Mouse (Mus musculus) forebrain, embryonic 11.5 days (tissue): ENCODE measurements around the gene Cog4. TPM values are rescaled to one million over a fixed set of nuclear protein-coding genes. Genes with fewer than 3 reads are reported as not detected.
"Not testable (repeated sequence)": the region's sequence is repeated elsewhere in the genome, so short reads cannot be mapped to it uniquely, and the experiment has no call there.

Experiments
- ATAC-seq: fragments of 200-750 bp; cut with Nextera tagmentation; replicated peaks from 2 replicates; pipeline ENCODE4 v1.8.0; 2017; ENCODE audit warnings: moderate TSS enrichment; ENCODE audit not compliant: low FRiP score
- DNase-seq: peaks from one replicate; pipeline ENCODE4 v3.0.0-alpha.2; 2017; ENCODE audit warnings: low spot score
- H3K27ac ChIP-seq: fragments of 300-500 bp; sonication (generic); 2 replicates; pipeline ENCODE4 v1.5.1; 2014; ENCODE audit warnings: low read depth, low read length
- H3K27me3 ChIP-seq: fragments of 300-500 bp; sonication (generic); 2 replicates; pipeline ENCODE4 v1.6.1; 2014; ENCODE audit warnings: mild to moderate bottlenecking, low read length, mixed read lengths; ENCODE audit not compliant: control insufficient read depth, insufficient read depth
- H3K36me3 ChIP-seq: fragments of 300-500 bp; sonication (generic); 2 replicates; pipeline ENCODE4 v1.6.1; 2014; ENCODE audit warnings: mild to moderate bottlenecking, low read length, moderate library complexity, mixed read lengths; ENCODE audit not compliant: control insufficient read depth, insufficient read depth
- H3K4me1 ChIP-seq: fragments of 300-500 bp; sonication (generic); replicated peaks from 2 replicates; pipeline ENCODE4 v1.6.1; 2014; ENCODE audit warnings: low read length, mixed read lengths; ENCODE audit not compliant: control insufficient read depth, insufficient read depth
- H3K4me2 ChIP-seq: fragments of 300-500 bp; sonication (generic); 2 replicates; pipeline ENCODE4 v1.6.1; 2014; ENCODE audit warnings: low read depth, mild to moderate bottlenecking, low read length, moderate library complexity, mixed read lengths; ENCODE audit not compliant: severe bottlenecking
- H3K4me3 ChIP-seq: fragments of 300-500 bp; sonication (generic); 2 replicates; pipeline ENCODE4 v1.5.1; 2014; ENCODE audit warnings: low read depth, low read length
- H3K9ac ChIP-seq: fragments of 300-500 bp; sonication (generic); 2 replicates; pipeline ENCODE4 v1.6.1; 2014; ENCODE audit warnings: low read length
- H3K9me3 ChIP-seq: fragments of 300-500 bp; sonication (generic); 2 replicates; pipeline ENCODE4 v1.6.1; 2016; ENCODE audit warnings: low read length, mixed read lengths; ENCODE audit not compliant: control insufficient read depth
- WGBS: fragments of 180-500 bp; shearing (Covaris S2); extraction: QIAGEN DNeasy Blood & Tissue Kit; methylation state at CpG from one replicate; pipeline ENCODE4 v1.1.7; 2014; 5-methylcytosine and 5-hydroxymethylcytosine counted together
- polyA plus RNA-seq: library from polyadenylated mRNA; unstranded; fragments of >200 nt; fragmentation: Nextera tagmentation; extraction: Ambion mirVana; gene quantifications from 2 replicates; pipeline ENCODE4 v1.2.1, GENCODE M21; 2014

Cog4 gene
- polyA plus RNA-seq, 1 experiment from 2014 or later = 63.9 TPM

DNA sequence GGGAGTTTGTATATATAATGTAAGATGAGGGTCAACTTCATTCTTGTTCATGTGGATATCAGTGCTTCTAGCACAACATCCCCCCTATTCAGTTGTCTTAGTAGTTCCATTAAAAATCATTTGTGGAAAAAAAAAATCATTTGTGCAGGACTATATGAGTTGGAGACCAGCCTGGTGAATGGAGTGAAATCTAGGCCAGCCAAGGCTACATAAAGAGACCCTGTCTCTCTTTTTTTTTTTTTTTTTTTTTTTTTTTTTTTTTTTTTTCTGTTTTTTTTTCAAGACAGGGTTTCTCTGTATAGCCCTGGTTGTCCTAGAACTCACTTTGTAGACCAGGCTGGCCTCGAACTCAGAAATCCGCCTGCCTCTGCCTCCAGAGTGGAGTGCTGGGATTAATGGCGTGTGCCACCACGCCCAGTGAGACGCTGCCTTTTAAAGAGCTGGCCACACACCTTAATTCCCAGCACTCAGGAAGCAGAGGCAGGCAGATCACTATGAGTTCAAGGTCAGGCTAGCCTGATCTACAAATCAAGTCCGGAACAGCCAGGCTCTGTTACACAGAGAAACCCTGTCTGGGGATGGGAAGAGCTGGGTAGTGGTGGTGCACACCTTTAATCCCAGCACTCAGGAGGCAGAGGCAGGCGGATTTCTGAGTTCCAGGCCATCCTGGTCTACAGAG, 15.1 kb downstream of the Cog4 start:
- H3K27me3 ChIP-seq, H3K4me1 ChIP-seq, H3K27ac ChIP-seq, ATAC-seq, H3K9ac ChIP-seq, H3K9me3 ChIP-seq, H3K4me3 ChIP-seq, H3K36me3 ChIP-seq, DNase-seq, H3K4me2 ChIP-seq: not testable (repeated sequence)
- WGBS = 97% methylated on average over 7 of the region's 7 CpGs

DNA sequence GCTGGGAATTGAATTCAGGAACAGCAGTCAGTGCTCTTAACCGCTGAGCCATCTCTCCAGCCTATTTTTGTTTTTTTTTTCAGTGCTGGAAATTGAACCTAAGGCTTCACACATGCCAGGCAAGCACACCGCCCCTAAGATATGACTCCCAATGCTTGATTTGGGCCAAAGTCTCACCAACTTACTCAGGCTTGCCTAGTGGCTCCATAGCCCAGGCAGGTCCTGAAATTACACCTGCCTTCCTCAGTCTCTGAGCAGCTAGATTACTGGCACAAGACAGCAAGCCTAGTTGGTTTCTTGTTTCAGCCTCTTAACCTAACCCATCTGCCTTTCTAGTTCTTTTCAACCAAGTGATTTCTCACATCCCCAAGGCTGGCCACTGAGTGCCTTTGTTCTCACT, 24.1 kb downstream of the Cog4 start:
- Histone ChIP-seq H3K4me2 (no peak overlapping the region), H3K4me3 (no peak overlapping the region), H3K4me1 (no peaks in the 10 kb centered on the region), H3K27ac (no peak overlapping the region), H3K36me3 (peaks cover 6% of the 10 kb centered on the region), H3K9ac (no peak overlapping the region), H3K9me3 (no peaks in the 10 kb centered on the region), H3K27me3 (no peaks in the 10 kb centered on the region)
- no peak for DNase-seq
- 93% methylated on average over 2 of the region's 2 CpGs for WGBS
- ATAC-seq = no peak

DNA sequence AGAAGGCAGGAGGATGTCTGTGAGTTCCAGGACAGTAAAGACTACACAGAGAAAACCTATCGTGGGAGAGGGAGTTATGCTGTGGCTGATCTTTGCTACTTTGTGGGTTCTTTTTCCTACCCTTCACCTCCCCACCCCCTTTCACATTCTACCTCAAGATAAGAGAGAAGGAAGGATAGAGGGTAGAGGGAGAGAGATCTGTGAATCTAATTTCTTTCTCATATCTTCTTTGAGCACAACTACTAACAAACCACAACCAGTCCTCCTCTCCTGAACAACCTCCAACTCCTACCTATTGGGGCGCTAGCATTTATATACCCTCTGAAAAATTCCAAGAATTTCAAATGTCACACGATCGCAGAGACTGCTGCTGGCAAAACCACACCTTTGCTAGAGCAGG, 31.5 kb downstream of the Cog4 start:
- Histone ChIP-seq H3K9me3 (no peaks in the 10 kb centered on the region), H3K4me3 (no peak overlapping the region), H3K4me1 (no peaks in the 10 kb centered on the region), H3K9ac (no peak overlapping the region), H3K36me3 (peaks cover 22% of the 10 kb centered on the region), H3K4me2 (no peak overlapping the region), H3K27me3 (no peaks in the 10 kb centered on the region), H3K27ac (no peak overlapping the region)
- DNase-seq = no peak
- no peak for ATAC-seq
- WGBS = 85% methylated on average over 4 of the region's 4 CpGs

DNA sequence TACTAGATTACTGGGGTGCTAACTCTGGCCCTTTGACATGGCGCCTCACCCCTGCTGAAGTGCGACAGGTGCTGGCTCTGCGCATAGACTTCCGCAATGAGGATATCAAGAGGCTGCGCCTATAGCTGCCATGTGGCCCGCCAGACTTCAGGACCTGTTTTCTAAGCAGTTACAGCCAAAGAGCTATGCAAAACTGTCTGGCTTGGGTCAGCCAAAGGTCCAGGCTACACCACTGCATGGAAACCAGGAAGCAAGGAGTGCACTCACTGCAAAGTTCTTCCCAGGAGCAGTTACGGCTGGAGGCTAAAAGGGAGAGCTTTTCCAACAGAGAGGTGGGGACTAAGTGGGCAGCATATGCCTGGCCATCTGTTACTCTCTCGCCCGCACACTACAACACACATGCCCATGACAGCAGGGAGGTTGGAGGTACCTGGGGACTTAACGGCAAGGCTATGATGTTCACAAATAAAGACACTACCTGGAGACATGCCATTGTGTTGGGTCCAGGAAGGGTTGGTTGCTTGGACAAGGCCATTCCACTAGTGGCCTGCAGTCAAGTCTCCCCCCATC, 35.4 kb downstream of the Cog4 start:
- Histone ChIP-seq H3K4me2 (no peak overlapping the region), H3K36me3 (peaks cover 16% of the 10 kb centered on the region), H3K4me3 (no peak overlapping the region), H3K27ac (no peak overlapping the region), H3K9ac (no peak overlapping the region), H3K4me1 (no peaks in the 10 kb centered on the region), H3K27me3 (no peaks in the 10 kb centered on the region), H3K9me3 (no peaks in the 10 kb centered on the region)
- DNase-seq = no peak
- ATAC-seq = no peak
- WGBS = 94% methylated on average over 10 of the region's 10 CpGs

DNA sequence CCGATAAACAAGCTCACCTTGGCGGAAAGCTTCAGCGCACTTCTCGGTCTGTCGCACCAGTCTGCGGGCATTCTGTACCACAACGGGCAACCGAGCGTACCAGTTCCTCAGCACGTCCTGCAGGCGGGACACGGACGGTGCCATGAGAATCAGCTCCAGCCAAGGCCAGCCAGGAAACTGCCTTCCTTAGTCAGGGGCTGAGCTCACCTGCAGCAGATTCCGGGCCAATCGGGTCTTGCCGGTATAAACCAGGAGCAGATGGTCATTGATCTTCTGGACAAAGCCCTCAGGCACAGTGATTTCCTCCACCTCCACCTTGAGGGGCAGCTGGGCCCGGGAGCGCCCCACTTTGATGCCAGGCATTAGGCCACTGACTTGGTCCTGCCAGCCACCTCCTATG, 37.4 kb downstream of the Cog4 start:
- Histone ChIP-seq H3K4me1 (no peaks in the 10 kb centered on the region), H3K9me3 (no peaks in the 10 kb centered on the region), H3K4me3 (no peak overlapping the region), H3K27me3 (no peaks in the 10 kb centered on the region), H3K36me3 (peaks cover 16% of the 10 kb centered on the region), H3K9ac (no peak overlapping the region), H3K27ac (no peak overlapping the region), H3K4me2 (no peak overlapping the region)
- WGBS = 98% methylated on average over 18 of the region's 18 CpGs
- no peak for DNase-seq
- no peak for ATAC-seq

DNA sequence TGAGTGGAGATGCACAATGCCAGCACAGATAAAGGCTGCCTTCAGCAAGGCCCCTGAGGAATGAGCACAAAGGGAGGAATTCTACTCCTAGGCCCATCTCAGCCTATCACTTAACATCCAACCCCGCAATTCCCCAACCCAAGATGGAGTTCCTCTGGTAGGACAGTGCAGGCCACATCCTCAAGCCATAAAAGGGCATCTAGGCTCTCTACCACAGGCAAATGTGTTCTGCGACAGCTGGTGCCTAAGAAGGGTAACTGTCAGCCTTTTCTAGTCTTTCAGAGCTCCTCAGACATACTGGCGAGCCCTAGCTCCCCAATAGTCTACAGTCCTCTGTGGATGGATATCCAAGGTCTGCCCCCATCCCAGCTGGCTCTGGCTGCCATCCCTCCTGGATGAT, 40.2 kb downstream of the Cog4 start:
- no peak for ATAC-seq

DNA sequence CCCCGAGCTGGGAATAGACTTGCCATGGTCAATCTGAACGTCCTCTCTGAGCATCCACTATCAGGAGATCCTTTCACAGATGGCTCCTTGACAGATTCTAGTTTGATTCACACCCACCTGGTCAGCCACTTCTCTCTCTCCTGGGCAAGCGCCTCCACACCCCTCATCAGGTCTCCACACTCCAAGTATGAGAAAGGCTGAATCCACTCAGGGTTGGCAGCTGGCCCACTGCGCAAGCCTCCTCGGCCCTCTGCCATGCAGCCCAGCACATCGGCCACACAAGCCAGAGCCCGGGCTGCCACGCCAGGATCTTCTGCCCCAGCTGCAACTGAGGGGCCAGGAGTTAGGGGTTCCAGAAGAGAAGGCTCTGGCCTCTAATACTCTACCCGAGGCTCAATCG, 41.2 kb downstream of the Cog4 start:
- WGBS = 94% methylated on average over 10 of the region's 10 CpGs
- no peaks in the 10 kb centered on the region for H3K27me3 ChIP-seq
- no peaks in the 10 kb centered on the region for H3K9me3 ChIP-seq
- no peaks in the 10 kb centered on the region for H3K4me1 ChIP-seq
- ATAC-seq = no peak
- H3K9ac ChIP-seq = no peak overlapping the region
- H3K36me3 ChIP-seq = peaks cover 3% of the 10 kb centered on the region
- no peak overlapping the region for H3K4me3 ChIP-seq
- DNase-seq = no peak
- no peak overlapping the region for H3K27ac ChIP-seq
- no peak overlapping the region for H3K4me2 ChIP-seq

More for the DNA sequence above, 40.2 kb downstream of the Cog4 start:
- no peak overlapping the region for H3K27ac ChIP-seq
- no peak for DNase-seq
- H3K9me3 ChIP-seq = no peaks in the 10 kb centered on the region
- H3K4me1 ChIP-seq = no peaks in the 10 kb centered on the region
- no peak overlapping the region for H3K4me2 ChIP-seq
- H3K4me3 ChIP-seq = no peak overlapping the region
- H3K36me3 ChIP-seq = peaks cover 8% of the 10 kb centered on the region
- WGBS = 85% methylated on average over 3 of the region's 3 CpGs
- no peaks in the 10 kb centered on the region for H3K27me3 ChIP-seq
- no peak overlapping the region for H3K9ac ChIP-seq

DNA sequence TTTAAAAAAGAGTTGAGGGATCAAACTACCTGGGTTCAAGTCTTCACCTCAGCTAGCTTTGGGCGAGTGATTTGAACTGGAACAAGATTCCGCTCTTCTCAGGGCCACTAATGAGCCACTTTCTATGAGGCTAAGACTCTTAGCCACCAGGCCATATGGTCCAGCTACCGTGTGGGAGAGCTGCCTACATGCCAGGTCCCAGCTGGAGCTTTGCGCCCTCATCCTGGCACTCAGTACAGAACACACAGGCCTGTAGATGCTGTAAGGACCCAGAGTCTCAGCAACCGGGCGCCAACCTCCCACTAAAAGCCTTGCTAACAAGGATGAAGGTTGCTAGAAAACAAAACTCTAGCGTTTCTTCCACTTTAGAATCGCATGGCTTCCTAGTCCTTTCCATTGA, 42.0 kb downstream of the Cog4 start:
- H3K9ac ChIP-seq = no peak overlapping the region
- WGBS = 92% methylated on average over 8 of the region's 8 CpGs

DNA sequence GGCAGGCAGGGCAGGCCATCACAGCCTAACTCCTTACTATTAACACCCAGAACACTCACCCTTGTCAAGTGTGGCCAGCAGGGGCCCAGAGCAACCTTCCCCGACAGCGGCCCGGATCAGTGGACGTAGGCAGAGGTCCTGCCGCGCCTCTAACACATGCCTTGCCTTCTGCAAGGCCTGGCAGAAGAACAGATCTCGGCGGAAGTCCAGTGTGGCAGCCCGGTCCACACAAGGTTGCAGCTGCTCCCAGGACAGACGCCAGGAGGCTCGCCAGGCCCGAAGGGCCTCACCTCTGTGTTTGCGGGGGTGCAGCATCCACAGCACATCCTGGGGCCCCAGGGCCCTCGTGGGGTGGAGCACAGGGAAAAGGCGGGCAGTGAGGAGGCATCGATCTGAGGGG, 42.5 kb downstream of the Cog4 start:
- Histone ChIP-seq H3K27ac (no peak overlapping the region), H3K36me3 (no peaks in the 10 kb centered on the region), H3K4me3 (no peak overlapping the region), H3K9ac (no peak overlapping the region), H3K4me1 (no peaks in the 10 kb centered on the region), H3K4me2 (no peak overlapping the region), H3K27me3 (no peaks in the 10 kb centered on the region), H3K9me3 (no peaks in the 10 kb centered on the region)
- ATAC-seq = no peak
- 94% methylated on average over 16 of the region's 16 CpGs for WGBS
- no peak for DNase-seq

More for the DNA sequence above, 42.0 kb downstream of the Cog4 start:
- no peak overlapping the region for H3K4me3 ChIP-seq
- no peaks in the 10 kb centered on the region for H3K4me1 ChIP-seq
- H3K27me3 ChIP-seq = no peaks in the 10 kb centered on the region
- ATAC-seq (no peak), DNase-seq (no peak)
- no peak overlapping the region for H3K27ac ChIP-seq
- H3K36me3 ChIP-seq = no peaks in the 10 kb centered on the region
- H3K9me3 ChIP-seq = no peaks in the 10 kb centered on the region
- no peak overlapping the region for H3K4me2 ChIP-seq
